Mouse (Mus musculus): ENCODE results near the gene Pou2f2. TPM values are rescaled to one million over a fixed set of nuclear protein-coding genes. Genes with fewer than 3 reads are reported as not detected.
A peak's percentile ranks its signal among the peaks of the same experiment; 100 is the strongest.
"Not testable (repeated sequence)": the region's sequence is repeated elsewhere in the genome, so short reads cannot be mapped to it uniquely, and the experiment has no call there.

The Pou2f2 gene
- total and polyA plus RNA-seq, 3 experiments: 8.9 to 102 (median 46.1) TPM

- dilution Hi-C loops (cut with MboI; ENCODE audit: extremely low pct_ligation_motif_present, extremely low pct_unique_long_range_greater_than_20kb, low sequenced_read_pairs) (no loop called here), in situ Hi-C loops (cut with MboI; ENCODE audit: low pct_ligation_motif_present, low pct_unique_long_range_greater_than_20kb, low sequenced_read_pairs) (no loop called here)
- DNase-seq (ENCODE audit: extremely low read depth): no peak
- Histone ChIP-seq H3K9ac (ENCODE audit: insufficient read depth, low read depth) (no peak overlapping the region), H3K4me1 (ENCODE audit: control insufficient read depth in 1 of 2, insufficient read depth in 2 of 2) (peaks cover 6 to 17% of the 10 kb centered on the region in 2 experiments; a peak in 3 of 4 replicates), H3K79me2 (replicated peaks; ENCODE audit: control insufficient read depth, extremely low read depth, insufficient read depth, poor library complexity, severe bottlenecking) (no peaks in the 10 kb centered on the region), H3K36me3 (replicated peaks in 1 of 2; ENCODE audit: control insufficient read depth in 1 of 2, insufficient read depth in 1 of 2, low read length in 1 of 2) (no peaks in the 10 kb centered on the region), H3K27ac (ENCODE audit: insufficient read depth, low read depth) (no peak overlapping the region), H3K27me3 (replicated peaks) (peaks cover 3% of the 10 kb centered on the region), H3K9me3 (replicated peaks; ENCODE audit: low read length) (no peaks in the 10 kb centered on the region), H3K4me3 (replicated peaks in 1 of 3; ENCODE audit: low read depth in 2 of 3, low read length in 2 of 3, poor library complexity in 1 of 3) (no peak overlapping the region), H3K4me2 (ENCODE audit: insufficient read depth, low read depth, poor library complexity, severe bottlenecking) (no peak overlapping the region)
- TF ChIP-seq MAX (IDR thresholded peaks at IDR 0.05; ENCODE audit: low read length) (no peak), EP300 (IDR thresholded peaks at IDR 0.05; ENCODE audit: low read length) (no peak), NRF1 (IDR thresholded peaks at IDR 0.05; ENCODE audit: low read depth, low read length) (no peak), PAX5 (IDR thresholded peaks at IDR 0.05; ENCODE audit: low read length) (no peak), ZMIZ1 (IDR thresholded peaks at IDR 0.05; ENCODE audit: low read depth, low read length) (no peak)
Observed at GRCm38 (mm10) chr7:25052587-25052986, 126.9 kb downstream of the Pou2f2 start.

GRCm38 (mm10) chr7:25049295-25049930, 130.1 kb downstream of the Pou2f2 start:
- Histone ChIP-seq H3K4me2 (ENCODE audit: insufficient read depth, low read depth, poor library complexity, severe bottlenecking) (peak overlapping the region; percentile 5; the same call in 1 of the 2 replicates), H3K27me3 (replicated peaks) (peaks cover 3% of the 10 kb centered on the region), H3K9ac (ENCODE audit: insufficient read depth, low read depth) (no peak overlapping the region), H3K4me3 (replicated peaks in 1 of 3; ENCODE audit: low read depth in 2 of 3, low read length in 2 of 3, poor library complexity in 1 of 3) (no peak overlapping the region), H3K36me3 (replicated peaks in 1 of 2; ENCODE audit: control insufficient read depth in 1 of 2, insufficient read depth in 1 of 2, low read length in 1 of 2) (peaks cover 0 to 4% of the 10 kb centered on the region in 2 experiments), H3K4me1 (ENCODE audit: control insufficient read depth in 1 of 2, insufficient read depth in 2 of 2) (peaks cover 6 to 17% of the 10 kb centered on the region in 2 experiments; a peak in 3 of 4 replicates), H3K9me3 (replicated peaks; ENCODE audit: low read length) (no peaks in the 10 kb centered on the region), H3K79me2 (replicated peaks; ENCODE audit: control insufficient read depth, extremely low read depth, insufficient read depth, poor library complexity, severe bottlenecking) (no peaks in the 10 kb centered on the region), H3K27ac (ENCODE audit: insufficient read depth, low read depth) (no peak overlapping the region)
- in situ Hi-C loops (cut with MboI; ENCODE audit: low pct_ligation_motif_present, low pct_unique_long_range_greater_than_20kb, low sequenced_read_pairs): no loop called here
- TF ChIP-seq RCOR1 (conservative IDR thresholded peaks at IDR 0.05; ENCODE audit: low read depth, low read length): no peak
- TF ChIP-seq E2F4 (IDR thresholded peaks at IDR 0.05; ENCODE audit: insufficient replicate concordance, low read depth, low read length): no peak
- peak; percentile 65; the same call in 1 of the 2 replicates for TF ChIP-seq MAFK (IDR thresholded peaks at IDR 0.05; ENCODE audit: insufficient replicate concordance, low read length)
- no peak for TF ChIP-seq JUND (conservative IDR thresholded peaks at IDR 0.05; ENCODE audit: low read depth, low read length)
- no peak for TF ChIP-seq MYC (IDR thresholded peaks at IDR 0.05; ENCODE audit: low read depth, low read length)
- TF ChIP-seq USF2 (conservative IDR thresholded peaks at IDR 0.05; ENCODE audit: low read depth, low read length): no peak
- TF ChIP-seq MXI1 (IDR thresholded peaks at IDR 0.05; ENCODE audit: low read depth, low read length): no peak
- no peak for TF ChIP-seq KAT2A (IDR thresholded peaks at IDR 0.05; ENCODE audit: insufficient replicate concordance, low read length)
- DNase-seq (ENCODE audit: extremely low read depth): peak; percentile 67
- dilution Hi-C loops (cut with MboI; ENCODE audit: extremely low pct_ligation_motif_present, extremely low pct_unique_long_range_greater_than_20kb, low sequenced_read_pairs): no loop called here

GRCm38 (mm10) chr7:25047363-25047762, 132.2 kb downstream of the Pou2f2 start:
- in situ Hi-C loops (cut with MboI; ENCODE audit: low pct_ligation_motif_present, low pct_unique_long_range_greater_than_20kb, low sequenced_read_pairs) (no loop called here), dilution Hi-C loops (cut with MboI; ENCODE audit: extremely low pct_ligation_motif_present, extremely low pct_unique_long_range_greater_than_20kb, low sequenced_read_pairs) (no loop called here)
- peak; percentile 12; the same call in 1 of the 2 replicates for TF ChIP-seq ZNF384 (IDR thresholded peaks at IDR 0.05; ENCODE audit: low read depth, low read length)
- no peak for TF ChIP-seq MAX (IDR thresholded peaks at IDR 0.05; ENCODE audit: low read length)
- TF ChIP-seq POLR2AphosphoS2 (IDR thresholded peaks at IDR 0.05; ENCODE audit: low read depth, low read length): no peak
- TF ChIP-seq CHD1 (IDR thresholded peaks at IDR 0.05; ENCODE audit: low read depth, low read length): no peak
- TF ChIP-seq MAZ (IDR thresholded peaks at IDR 0.05; ENCODE audit: low read depth, low read length): no peak
- TF ChIP-seq BHLHE40 (IDR thresholded peaks at IDR 0.05; ENCODE audit: low read depth, low read length): no peak
- no peak overlapping the region for H3K4me2 ChIP-seq (ENCODE audit: insufficient read depth, low read depth, poor library complexity, severe bottlenecking)
- H3K4me1 ChIP-seq (ENCODE audit: control insufficient read depth in 1 of 2, insufficient read depth in 2 of 2): peaks cover 6 to 17% of the 10 kb centered on the region in 2 experiments; a peak in 3 of 4 replicates
- H3K27me3 ChIP-seq (replicated peaks): peaks cover 3% of the 10 kb centered on the region
- H3K9ac ChIP-seq (ENCODE audit: insufficient read depth, low read depth): no peak overlapping the region
- H3K4me3 ChIP-seq (replicated peaks in 1 of 3; ENCODE audit: low read depth in 2 of 3, low read length in 2 of 3, poor library complexity in 1 of 3): no peak overlapping the region
- no peak overlapping the region for H3K27ac ChIP-seq (ENCODE audit: insufficient read depth, low read depth)
- H3K9me3 ChIP-seq (replicated peaks; ENCODE audit: low read length): no peaks in the 10 kb centered on the region
- DNase-seq (ENCODE audit: extremely low read depth): no peak
- no peaks in the 10 kb centered on the region for H3K79me2 ChIP-seq (replicated peaks; ENCODE audit: control insufficient read depth, extremely low read depth, insufficient read depth, poor library complexity, severe bottlenecking)
- peaks cover 0 to 6% of the 10 kb centered on the region in 2 experiments for H3K36me3 ChIP-seq (replicated peaks in 1 of 2; ENCODE audit: control insufficient read depth in 1 of 2, insufficient read depth in 1 of 2, low read length in 1 of 2)

- H3K36me3 ChIP-seq (replicated peaks in 1 of 2; ENCODE audit: control insufficient read depth in 1 of 2, insufficient read depth in 1 of 2, low read length in 1 of 2); in situ Hi-C loops (cut with MboI; ENCODE audit: low pct_ligation_motif_present, low pct_unique_long_range_greater_than_20kb, low sequenced_read_pairs); H3K4me3 ChIP-seq (replicated peaks in 1 of 3; ENCODE audit: low read depth in 2 of 3, low read length in 2 of 3, poor library complexity in 1 of 3); H3K27me3 ChIP-seq (replicated peaks); H3K27ac ChIP-seq (ENCODE audit: insufficient read depth, low read depth); dilution Hi-C loops (cut with MboI; ENCODE audit: extremely low pct_ligation_motif_present, extremely low pct_unique_long_range_greater_than_20kb, low sequenced_read_pairs); H3K79me2 ChIP-seq (replicated peaks; ENCODE audit: control insufficient read depth, extremely low read depth, insufficient read depth, poor library complexity, severe bottlenecking); H3K4me2 ChIP-seq (ENCODE audit: insufficient read depth, low read depth, poor library complexity, severe bottlenecking); DNase-seq (ENCODE audit: extremely low read depth); H3K9ac ChIP-seq (ENCODE audit: insufficient read depth, low read depth); H3K9me3 ChIP-seq (replicated peaks; ENCODE audit: low read length): not testable (repeated sequence)
- H3K4me1 ChIP-seq (ENCODE audit: control insufficient read depth in 1 of 2, insufficient read depth in 2 of 2): peaks cover 2 to 13% of the 10 kb centered on the region in 2 experiments; a peak in 3 of 4 replicates
Observed at GRCm38 (mm10) chr7:25044599-25044998, 134.9 kb downstream of the Pou2f2 start.
